21 mouse cellular contexts compared by ENCODE assay signal in the genomic region with DNA sequence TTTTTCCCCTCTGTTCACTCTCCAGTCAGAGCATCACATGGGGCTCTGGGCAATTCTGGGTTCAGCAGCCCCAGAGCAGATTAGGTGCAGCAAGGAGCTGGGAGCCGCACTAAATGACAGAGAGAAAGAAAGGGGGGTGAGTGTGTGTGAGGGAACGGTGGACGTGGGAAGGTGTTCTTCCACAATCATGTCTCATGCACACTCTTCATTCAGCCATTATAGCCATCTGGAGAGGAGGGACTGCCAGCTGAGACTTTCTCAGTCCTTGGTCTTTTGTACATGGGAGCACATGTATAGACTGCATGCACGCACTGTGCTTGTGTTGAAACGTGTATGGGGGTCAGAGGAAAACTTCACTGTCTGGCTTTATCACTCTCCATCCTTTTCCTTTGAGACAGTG.
"Had no signal": no experiment of that assay in that cellular context is flagged by ENCODE, and none has a peak within 500 bp of the region (broad histone marks: within the 10 kb centered on the region; RNA-seq: fewer than 3 reads in every experiment).

No protein-coding gene starts in this region.

- ATAC-seq: hindbrain, embryonic 16.5 days; hindbrain, postnatal 0 days; inflammation-experienced regulatory T-cells, adult 6 months; intestine, embryonic 15.5 days; intestine, embryonic 16.5 days; intestine, postnatal 0 days had no signal

- DNase-seq: heart, postnatal 10 days; heart, postnatal 14 days; heart, postnatal 36 days; heart, postnatal 4 days; kidney, adult 11 months; kidney, adult 18-20 months; kidney, adult 2 months; kidney, adult 8-10 months; kidney, adult 9 months; kidney, postnatal 10 days; kidney, postnatal 14 days; kidney, postnatal 36 days; kidney, postnatal 4 days; layer of hippocampus, adult 9-11 months; layer of hippocampus, postnatal 36 days had no signal
